15 mouse cellular contexts compared by ENCODE assay signal in genomic region chr19:43960014-43960413, GRCm38 (mm10). TPM values are rescaled to one million over a fixed set of nuclear protein-coding genes. Genes with fewer than 3 reads are reported as not detected.
"Had no signal": no experiment of that assay in that cellular context is flagged by ENCODE, and none has a peak within 500 bp of the region (broad histone marks: within the 10 kb centered on the region; RNA-seq: fewer than 3 reads in every experiment).

No protein-coding gene starts in this region.

- H3K4me1 ChIP-seq: megakaryocyte, embryonic 14.5 days had no signal

- H3K27me3 ChIP-seq: limb, embryonic 12.5 days; limb, embryonic 15.5 days had no signal

- ATAC-seq: hindbrain, postnatal 0 days; inflammation-experienced regulatory T-cells, adult 6 months; intestine, embryonic 16.5 days had no signal

- H3K36me3 ChIP-seq: limb, embryonic 12.5 days; limb, embryonic 15.5 days had no signal

- H3K4me2 ChIP-seq: limb, embryonic 12.5 days; limb, embryonic 15.5 days; liver, embryonic 11.5 days; midbrain, embryonic 11.5 days had no signal

- H3K9ac ChIP-seq: limb, embryonic 12.5 days; limb, embryonic 15.5 days; liver, embryonic 14.5 days; liver, postnatal 0 days had no signal

- DNase-seq: kidney, adult 18-20 months; left cerebral cortex, postnatal 4 days; liver, postnatal 0 days; midbrain, embryonic 14.5 days; thymus, postnatal 36 days had no signal

- H3K27ac ChIP-seq: hindbrain, postnatal 0 days; kidney, postnatal 0 days; limb, embryonic 12.5 days; limb, embryonic 15.5 days; liver, embryonic 14.5 days had no signal

- H3K9me3 ChIP-seq: limb, embryonic 15.5 days had no signal

- H3K4me3 ChIP-seq: limb, embryonic 12.5 days; limb, embryonic 15.5 days; megakaryocyte, embryonic 14.5 days had no signal

RNA-seq across cellular contexts. Expression of gene Cpn1, which starts 26.3 kb away (rescaled TPM):
- polyA plus RNA-seq: inflammation-experienced regulatory T-cells, adult 6 months had no signal
